Mouse (Mus musculus) cortical plate, adult 2 months (tissue): ENCODE data around the gene Tas1r2.
A peak's percentile ranks its signal among the peaks of the same experiment; 100 is the strongest.

Source experiments
- CTCF ChIP-seq: fragments of 200-500 bp; IDR thresholded peaks from 2 replicates; pipeline ENCODE4 v1.5.1; 2011; ENCODE audit warnings: mild to moderate bottlenecking, control low read depth, low read length; ENCODE audit not compliant: insufficient read depth; ENCODE audit errors: extremely low read depth
- POLR2A ChIP-seq: fragments of 200-500 bp; IDR thresholded peaks from 2 replicates; pipeline ENCODE4 v1.6.1; 2011; ENCODE audit warnings: mild to moderate bottlenecking, low read length, control low read depth; ENCODE audit not compliant: insufficient read depth; ENCODE audit errors: extremely low read depth

GRCm38 (mm10) chr4:139684639-139685017 is 31.3 kb downstream of the Tas1r2 start:
- TF ChIP-seq POLR2A: no peak
- peak; percentile 83 for TF ChIP-seq CTCF
